18 mouse cellular contexts compared by ENCODE assay signal in the genomic region with DNA sequence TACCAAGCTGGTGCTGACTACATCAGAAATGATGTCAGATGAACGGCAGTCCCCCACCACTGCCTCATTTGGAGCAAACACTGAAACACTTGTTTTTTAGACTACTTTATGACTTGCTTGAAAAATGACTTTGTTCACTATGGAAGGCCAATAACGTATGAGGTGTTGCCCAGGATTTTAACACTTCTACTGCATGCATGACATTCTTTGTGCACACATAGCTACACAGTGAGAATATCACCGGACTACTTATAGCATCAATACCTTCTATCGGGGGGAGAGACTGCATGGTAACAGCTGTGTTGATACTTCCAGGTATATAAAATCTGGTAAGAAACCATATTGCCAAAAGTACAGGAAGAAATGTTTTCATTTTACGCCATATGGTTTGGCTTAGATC.
"Had no signal": no experiment of that assay in that cellular context is flagged by ENCODE, and none has a peak within 500 bp of the region (broad histone marks: within the 10 kb centered on the region; RNA-seq: fewer than 3 reads in every experiment).

No protein-coding gene starts in this region.

- H3K4me2 ChIP-seq: lung, embryonic 14.5 days; midbrain, embryonic 12.5 days; neural tube, embryonic 13.5 days; neural tube, embryonic 15.5 days had no signal

- ATAC-seq: midbrain, embryonic 16.5 days had no signal

- H3K27me3 ChIP-seq: midbrain, embryonic 12.5 days; neural tube, embryonic 13.5 days; neural tube, embryonic 15.5 days had no signal

- H3K27ac ChIP-seq: midbrain, embryonic 10.5 days; midbrain, embryonic 12.5 days; neural tube, embryonic 13.5 days; neural tube, embryonic 15.5 days had no signal

- H3K4me3 ChIP-seq: midbrain, embryonic 10.5 days; midbrain, embryonic 12.5 days; myocyte; neural tube, embryonic 13.5 days; neural tube, embryonic 15.5 days had no signal

- H3K4me1 ChIP-seq: midbrain, embryonic 10.5 days; midbrain, embryonic 12.5 days; neural tube, embryonic 13.5 days; neural tube, embryonic 15.5 days had no signal

- H3K36me3 ChIP-seq: midbrain, embryonic 10.5 days; midbrain, embryonic 12.5 days; neural tube, embryonic 13.5 days; neural tube, embryonic 15.5 days had no signal

- DNase-seq: lung, embryonic 14.5 days; lung, postnatal 10 days; lung, postnatal 4 days; midbrain, embryonic 14.5 days; retina, postnatal 1 day; right cerebral cortex, adult 18-20 months; right cerebral cortex, postnatal 25 days; right cerebral cortex, postnatal 4 days; spleen, adult 18-20 months; thymus, adult 18-20 months; thymus, postnatal 14 days; thymus, postnatal 36 days had no signal

- H3K9ac ChIP-seq: lung, embryonic 14.5 days; midbrain, embryonic 12.5 days; neural tube, embryonic 13.5 days; neural tube, embryonic 15.5 days had no signal

- H3K9me3 ChIP-seq: midbrain, embryonic 10.5 days; midbrain, embryonic 12.5 days; neural tube, embryonic 13.5 days; neural tube, embryonic 15.5 days had no signal
